Comparison of ENCODE assay signal across 1 mouse cellular context in the genomic region with DNA sequence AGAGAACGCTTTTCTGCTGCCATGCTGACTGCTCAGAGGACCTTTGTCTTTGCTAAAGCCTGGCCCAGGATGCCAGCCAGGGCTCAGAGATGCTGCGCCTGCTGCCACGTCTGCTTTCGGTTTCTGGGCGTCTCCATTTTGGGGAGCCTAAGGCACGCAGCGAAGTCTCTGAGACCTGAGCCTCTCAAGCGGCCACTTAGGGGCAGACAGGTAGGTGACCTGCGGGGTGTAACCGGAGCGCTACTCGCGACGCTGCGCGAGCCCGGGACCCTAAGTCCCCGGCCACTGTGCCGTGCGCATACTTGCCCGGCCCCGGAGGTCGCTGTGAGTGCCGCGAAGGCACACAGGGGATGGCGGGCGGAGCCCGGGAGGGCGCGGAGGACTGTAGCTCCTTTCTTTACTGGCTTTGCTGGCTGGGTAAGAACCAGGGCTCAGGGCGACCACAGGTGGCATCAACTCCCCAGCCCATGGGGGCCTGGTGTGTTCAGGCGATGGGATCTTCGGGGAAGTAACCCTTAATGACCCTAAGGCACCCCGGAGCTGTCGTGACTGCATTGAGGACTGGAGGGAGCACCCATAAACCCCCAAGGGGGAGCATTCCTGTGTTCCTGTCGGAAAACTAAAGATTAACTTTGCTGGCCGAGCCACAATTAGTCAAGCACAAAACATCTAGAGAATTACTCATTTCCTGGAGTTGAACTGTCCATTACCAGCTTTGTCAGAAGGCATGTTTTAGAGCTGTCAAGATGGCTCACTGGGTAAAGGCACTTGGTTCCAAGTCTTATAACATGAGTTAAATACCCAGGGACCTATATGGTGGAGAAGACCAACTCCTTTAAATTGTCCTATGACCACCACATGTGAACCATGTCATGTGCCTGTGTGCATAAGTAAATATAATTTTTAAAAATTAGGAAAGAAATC.
A peak's percentile ranks its signal among the peaks of the same experiment; 100 is the strongest.
TF ChIP-seq lines count a peak whose summit lies in the region.

No protein-coding gene starts in this region.

TF ChIP-seq in CH12.LX, 34 proteins besides CTCF, POLR2A, EP300 and RAD21 (continued from another document):
- TF ChIP-seq CHD1 (IDR thresholded peaks at IDR 0.05; ENCODE audit: low read depth, low read length) (peak; percentile 67; the same call in 1 of the 2 replicates), NRF1 (IDR thresholded peaks at IDR 0.05; ENCODE audit: low read depth, low read length) (0 out of 2 replicates have a peak, but pooled peaks have one; percentile 40), SIN3A (IDR thresholded peaks at IDR 0.05; ENCODE audit: low read length) (peak; percentile 66; the same call in 1 of the 2 replicates), MAX (IDR thresholded peaks at IDR 0.05; ENCODE audit: low read length) (peak; percentile 52; the same call in 1 of the 2 replicates), NELFE (IDR thresholded peaks at IDR 0.05; ENCODE audit: low read depth, low read length) (peak; percentile 27; the same call in 1 of the 2 replicates), MXI1 (IDR thresholded peaks at IDR 0.05; ENCODE audit: low read depth, low read length) (peak; percentile 47; the same call in 1 of the 2 replicates), MEF2A (IDR thresholded peaks at IDR 0.05; ENCODE audit: borderline replicate concordance, low read depth, low read length) (0 out of 2 replicates have a peak, but pooled peaks have one; percentile 24), TBP (conservative IDR thresholded peaks at IDR 0.05; ENCODE audit: low read depth, low read length) (no peak), CHD2 (IDR thresholded peaks at IDR 0.05; ENCODE audit: low read length) (no peak)
